12 mouse cellular contexts compared by ENCODE assay signal in genomic region chr9:119483554-119484353, GRCm38 (mm10). TPM values are rescaled to one million over a fixed set of nuclear protein-coding genes. Genes with fewer than 3 reads are reported as not detected.
DNase-seq lines count a peak whose midpoint lies in the region; ATAC-seq lines count a peak whose summit lies in the region.
"Had no signal": no experiment of that assay in that cellular context is flagged by ENCODE, and none has a peak within 500 bp of the region (broad histone marks: within the 10 kb centered on the region; RNA-seq: fewer than 3 reads in every experiment).

No protein-coding gene starts in this region.

- H3K27ac ChIP-seq in forebrain, embryonic 14.5 days (ENCODE audit: low read depth, low read length) = no peak overlapping the region
- H3K27ac ChIP-seq in forebrain, embryonic 11.5 days (ENCODE audit: low read depth, low read length) = no peak overlapping the region
- H3K27ac ChIP-seq in kidney, embryonic 15.5 days = no peak overlapping the region

- no peaks in the 10 kb centered on the region for H3K27me3 ChIP-seq in forebrain, embryonic 14.5 days (replicated peaks; ENCODE audit: control insufficient read depth, insufficient read depth, low read length)
- H3K27me3 ChIP-seq in forebrain, embryonic 11.5 days (ENCODE audit: control insufficient read depth, insufficient read depth, low read length) = no peaks in the 10 kb centered on the region
- no peaks in the 10 kb centered on the region for H3K27me3 ChIP-seq in kidney, embryonic 15.5 days

- H3K4me1 ChIP-seq in forebrain, embryonic 14.5 days (ENCODE audit: control insufficient read depth, insufficient read depth, low read length) = peaks cover 2% of the 10 kb centered on the region; the same call in 1 of the 2 replicates
- no peaks in the 10 kb centered on the region for H3K4me1 ChIP-seq in forebrain, embryonic 11.5 days (replicated peaks; ENCODE audit: control insufficient read depth, insufficient read depth, low read length)
- H3K4me1 ChIP-seq in kidney, embryonic 15.5 days = peaks cover 17% of the 10 kb centered on the region

- DNase-seq in forebrain, embryonic 14.5 days (ENCODE audit: low spot score) = peak; percentile 25
- no peak for DNase-seq in forebrain, embryonic 11.5 days (ENCODE audit: low spot score)
- peak; percentile 81 for DNase-seq in Muller cell, postnatal 12 days (ENCODE audit: inconsistent ontology term)
- DNase-seq in gastrocnemius, postnatal 14 days = peak; percentile 71
- no peak for DNase-seq in layer of hippocampus, postnatal 25 days (ENCODE audit: extremely low spot score in 1 of 2, low spot score in 1 of 2)
- no peak for DNase-seq in right cerebral cortex, postnatal 10 days (ENCODE audit: low spot score in 2 of 2)
- DNase-seq in spleen, adult 12 weeks (ENCODE audit: low spot score) = no peak
- DNase-seq: lung, embryonic 14.5 days; spleen, adult 18-20 months had no signal

- no peak overlapping the region for H3K4me2 ChIP-seq in forebrain, embryonic 14.5 days (ENCODE audit: low read length)
- H3K4me2 ChIP-seq in forebrain, embryonic 11.5 days (ENCODE audit: low read depth, low read length, severe bottlenecking) = no peak overlapping the region
- no peak overlapping the region for H3K4me2 ChIP-seq in kidney, embryonic 15.5 days
- H3K4me2 ChIP-seq: lung, embryonic 14.5 days had no signal

- no peak overlapping the region for H3K4me3 ChIP-seq in forebrain, embryonic 14.5 days (ENCODE audit: low read depth, low read length)
- H3K4me3 ChIP-seq in forebrain, embryonic 11.5 days (ENCODE audit: low read depth, low read length) = no peak overlapping the region
- no peak overlapping the region for H3K4me3 ChIP-seq in kidney, embryonic 15.5 days (replicated peaks)

- intact Hi-C loops in gastrocnemius, postnatal 14 days (cut with DNase I; ENCODE audit: low total_unique reads) = no loop called here

- WGBS in forebrain, embryonic 14.5 days = 49% methylated on average over 23 of the region's 23 CpGs
- WGBS in forebrain, embryonic 11.5 days = 58% methylated on average over 23 of the region's 23 CpGs
- WGBS in kidney, embryonic 15.5 days = 31% methylated on average over 23 of the region's 23 CpGs

- H3K36me3 ChIP-seq in forebrain, embryonic 14.5 days (ENCODE audit: control insufficient read depth, insufficient read depth, low read length) = no peaks in the 10 kb centered on the region
- no peaks in the 10 kb centered on the region for H3K36me3 ChIP-seq in forebrain, embryonic 11.5 days (ENCODE audit: control insufficient read depth, insufficient read depth, low read length)
- no peaks in the 10 kb centered on the region for H3K36me3 ChIP-seq in kidney, embryonic 15.5 days
- H3K36me3 ChIP-seq: G1E had no signal

- ATAC-seq in forebrain, embryonic 14.5 days = peak; percentile 42; the same call in 1 of the 2 replicates
- ATAC-seq in forebrain, embryonic 11.5 days (replicated peaks; ENCODE audit: low FRiP score) = no peak
- ATAC-seq in kidney, embryonic 15.5 days (replicated peaks; ENCODE audit: low FRiP score) = peak; percentile 24
- ATAC-seq: intestine, embryonic 16.5 days had no signal

- H3K9me3 ChIP-seq in forebrain, embryonic 14.5 days (replicated peaks; ENCODE audit: control insufficient read depth, low read length) = no peaks in the 10 kb centered on the region
- H3K9me3 ChIP-seq in forebrain, embryonic 11.5 days (ENCODE audit: control insufficient read depth, low read length) = no peaks in the 10 kb centered on the region
- H3K9me3 ChIP-seq in kidney, embryonic 15.5 days (replicated peaks) = no peaks in the 10 kb centered on the region

- no peak overlapping the region for H3K9ac ChIP-seq in forebrain, embryonic 14.5 days (ENCODE audit: low read length)
- H3K9ac ChIP-seq in forebrain, embryonic 11.5 days (ENCODE audit: low read length) = no peak overlapping the region
- no peak overlapping the region for H3K9ac ChIP-seq in kidney, embryonic 15.5 days
- H3K9ac ChIP-seq: lung, embryonic 14.5 days had no signal

RNA-seq across cellular contexts. Expression of gene Exog, which starts 39.0 kb away (rescaled TPM):
- 54.2 and 64.7 TPM in 2 replicates for polyA plus RNA-seq in forebrain, embryonic 14.5 days (2014; fragmentation: Nextera tagmentation; extraction: Ambion mirVana)
- 44.0 and 47.0 TPM in 2 replicates for polyA plus RNA-seq in forebrain, embryonic 11.5 days (2014; fragmentation: Nextera tagmentation; extraction: Ambion mirVana)
- total RNA-seq in gastrocnemius, postnatal 14 days (2021) = 1 to 10 TPM; 1.4 to 1.9 TPM
- polyA plus RNA-seq in kidney, embryonic 15.5 days (2015; fragmentation: Nextera tagmentation; extraction: Ambion mirVana) = 24.1 and 25.3 TPM in 2 replicates
- total RNA-seq in layer of hippocampus, postnatal 25 days (2021) = 10 to 100 TPM; 18.9 to 21.0 TPM

Comparison
In these comparisons a context has a peak if more than half of its experiments do, and no peak if none do; other contexts are left out.
1. DNase-seq: peak in forebrain, embryonic 14.5 days (single experiment), Muller cell, postnatal 12 days (single experiment) and gastrocnemius, postnatal 14 days (single experiment); none in forebrain, embryonic 11.5 days (single experiment), layer of hippocampus, postnatal 25 days (0 of 2), right cerebral cortex, postnatal 10 days (0 of 2) and spleen, adult 12 weeks (single experiment).